Mouse (Mus musculus) C2C12 (cell line): Measurements from ENCODE around the gene Atxn1.

Source experiments
- CEBPB ChIP-seq: IDR thresholded peaks from one replicate; pipeline ENCODE4 v1.6.1; 2011; ENCODE audit warnings: low read depth, mild to moderate bottlenecking, control low read depth, moderate library complexity
- CTCF ChIP-seq: IDR thresholded peaks from one replicate; pipeline ENCODE4 v1.5.1; 2011; ENCODE audit not compliant: control insufficient read depth, insufficient read depth, insufficient read length
- MAX ChIP-seq: IDR thresholded peaks from one replicate; pipeline ENCODE4 v1.6.1; 2011; ENCODE audit warnings: mild to moderate bottlenecking, control low read depth
- USF1 ChIP-seq: IDR thresholded peaks from one replicate; pipeline ENCODE4 v1.6.1; 2011; ENCODE audit warnings: low read depth, mild to moderate bottlenecking, control low read depth, moderate library complexity

- TF ChIP-seq CTCF (no peak), USF1 (no peak), CEBPB (no peak), MAX (no peak)
Observed at GRCm38 (mm10) chr13:45511706-45512435, 452.9 kb downstream of the Atxn1 start.
